Mouse (Mus musculus) T-helper 2 cell (primary cell): ENCODE results near the gene Ly6f.

Experiments used
- in situ Hi-C: fragments of 300-600 bp; cut with MboI, MseI; formaldehyde crosslinking; loops from one replicate; pipeline ENCODE4 v1.15.1; 2025; ENCODE audit warnings: high pct_unique_total_duplicates

Gene Ly6f

GRCm38 (mm10) chr15:75317255-75317654 lies 49.0 kb downstream of the Ly6f start:
- in situ Hi-C loops, result no loop called here

- in situ Hi-C loops, result no loop called here
Measured at GRCm38 (mm10) chr15:75318584-75318983, 50.4 kb downstream of the Ly6f start.

GRCm38 (mm10) chr15:75320104-75320503 lies 51.9 kb downstream of the Ly6f start:
- in situ Hi-C loops, result no loop called here
